Mouse (Mus musculus) MEL (cell line): Measurements from ENCODE around the gene Hnrnpu. TPM values are rescaled to one million over a fixed set of nuclear protein-coding genes. Genes with fewer than 3 reads are reported as not detected.
"Not testable (repeated sequence)": the region's sequence is repeated elsewhere in the genome, so short reads cannot be mapped to it uniquely, and the experiment has no call there.

Source experiments
- DNase-seq: peaks from one replicate; pipeline ENCODE4 v3.0.0; 2011; ENCODE audit warnings: low read depth, low spot score
- H3K27ac ChIP-seq: 2 replicates; pipeline ENCODE4 v1.5.1; 2012; ENCODE audit warnings: low read depth, mild to moderate bottlenecking, control low read depth, low read length, moderate library complexity; ENCODE audit not compliant: control insufficient read depth
- H3K27me3 ChIP-seq, 2 experiments: fragments of 150-350 bp in 1 of 2; sonication (generic) in 1 of 2; 2 replicates each; pipeline ENCODE4 v1.6.1; 2012; ENCODE audit warnings: low read length in 2 of 2, mild to moderate bottlenecking in 2 of 2, improper control_type of control experiment in 1 of 2, moderate library complexity in 1 of 2; ENCODE audit not compliant: insufficient read depth in 2 of 2, control insufficient read depth in 1 of 2
- H3K36me3 ChIP-seq, 2 experiments: 2 replicates each; pipeline ENCODE4 v1.6.1; 2012 to 2014; ENCODE audit warnings: low read length in 2 of 2, improper control_type of control experiment in 1 of 2, inconsistent platforms in 1 of 2, mild to moderate bottlenecking in 1 of 2; ENCODE audit not compliant: insufficient read depth in 2 of 2, control insufficient read depth in 1 of 2
- H3K4me1 ChIP-seq, 2 experiments: fragments of 150-350 bp in 1 of 2; sonication (generic) in 1 of 2; 2 replicates each; pipeline ENCODE4 v1.6.1; 2012; ENCODE audit warnings: low read length in 2 of 2, improper control_type of control experiment in 1 of 2, mild to moderate bottlenecking in 1 of 2; ENCODE audit not compliant: insufficient read depth in 2 of 2, control insufficient read depth in 1 of 2
- H3K4me3 ChIP-seq, 2 experiments: fragments of 150-350 bp in 1 of 2; sonication (generic) in 1 of 2; 2 replicates each; pipeline ENCODE4 v1.5.1; 2012; ENCODE audit warnings: low read depth in 2 of 2, low read length in 2 of 2, mild to moderate bottlenecking in 2 of 2, moderate library complexity in 2 of 2, control low read depth in 1 of 2, improper control_type of control experiment in 1 of 2; ENCODE audit not compliant: control insufficient read depth in 1 of 2, insufficient read depth in 1 of 2
- H3K79me2 ChIP-seq: 2 replicates; pipeline ENCODE4 v1.6.1; 2012; ENCODE audit warnings: mild to moderate bottlenecking, low read length, moderate library complexity; ENCODE audit not compliant: control insufficient read depth, poor library complexity, insufficient read depth
- H3K9ac ChIP-seq: 2 replicates; pipeline ENCODE4 v1.6.1; 2012; ENCODE audit warnings: low read depth, mild to moderate bottlenecking, control low read depth, low read length, moderate library complexity; ENCODE audit not compliant: control insufficient read depth, poor library complexity, severe bottlenecking
- H3K9me3 ChIP-seq: fragments of 150-350 bp; sonication (generic); replicated peaks from 2 replicates; pipeline ENCODE4 v1.6.1; 2012; ENCODE audit warnings: mild to moderate bottlenecking, low read length, improper control_type of control experiment, moderate library complexity; ENCODE audit not compliant: insufficient read depth
- EP300 ChIP-seq, 2 experiments: IDR thresholded peaks; 2 replicates each; pipeline ENCODE4 v1.6.1; 2011; ENCODE audit warnings: improper control_type of control experiment in 2 of 2, low read length in 2 of 2, low read depth in 1 of 2, mild to moderate bottlenecking in 1 of 2
- ETS1 ChIP-seq: IDR thresholded peaks from 2 replicates; pipeline ENCODE4 v1.6.1; 2012; ENCODE audit warnings: low read depth, mild to moderate bottlenecking, inconsistent platforms, low read length, improper control_type of control experiment, moderate library complexity
- HCFC1 ChIP-seq: IDR thresholded peaks from 2 replicates; pipeline ENCODE4 v1.6.1; 2012; ENCODE audit warnings: low read depth, mild to moderate bottlenecking, inconsistent platforms, low read length, improper control_type of control experiment, moderate library complexity
- MAX ChIP-seq: IDR thresholded peaks from 2 replicates; pipeline ENCODE4 v1.6.1; 2011; ENCODE audit warnings: low read length, improper control_type of control experiment
- MEF2A ChIP-seq: IDR thresholded peaks from 2 replicates; pipeline ENCODE4 v1.6.1; 2014; ENCODE audit warnings: low read depth, mild to moderate bottlenecking, inconsistent platforms, low read length, improper control_type of control experiment; ENCODE audit not compliant: poor library complexity, insufficient replicate concordance, severe bottlenecking; ENCODE audit errors: extremely low read depth
- NRF1 ChIP-seq: IDR thresholded peaks from 2 replicates; pipeline ENCODE4 v1.6.1; 2014; ENCODE audit warnings: low read depth, mild to moderate bottlenecking, inconsistent platforms, low read length, improper control_type of control experiment, moderate library complexity; ENCODE audit not compliant: poor library complexity, insufficient read depth, severe bottlenecking
- POLR2AphosphoS2 ChIP-seq: IDR thresholded peaks from 2 replicates; pipeline ENCODE4 v1.6.1; 2011; ENCODE audit warnings: low read length, improper control_type of control experiment
- RCOR1 ChIP-seq: IDR thresholded peaks from 2 replicates; pipeline ENCODE4 v1.6.1; 2012; ENCODE audit warnings: low read depth, mild to moderate bottlenecking, inconsistent platforms, low read length, improper control_type of control experiment
- SIN3A ChIP-seq: IDR thresholded peaks from 2 replicates; pipeline ENCODE4 v1.6.1; 2012; ENCODE audit warnings: low read length, improper control_type of control experiment, inconsistent platforms
- SMC3 ChIP-seq: IDR thresholded peaks from 2 replicates; pipeline ENCODE4 v1.6.1; 2011; ENCODE audit warnings: low read depth, low read length, improper control_type of control experiment
- TBP ChIP-seq: IDR thresholded peaks from 2 replicates; pipeline ENCODE4 v1.8.0; 2011; ENCODE audit warnings: low read depth, low read length, improper control_type of control experiment
- TCF12 ChIP-seq: IDR thresholded peaks from 2 replicates; pipeline ENCODE4 v1.6.1; 2014; ENCODE audit warnings: low read depth, mild to moderate bottlenecking, inconsistent platforms, low read length, improper control_type of control experiment, moderate library complexity
- USF1 ChIP-seq: IDR thresholded peaks from 2 replicates; pipeline ENCODE4 v1.6.1; 2014; ENCODE audit warnings: low read depth, mild to moderate bottlenecking, inconsistent platforms, low read length, improper control_type of control experiment, moderate library complexity
- ZKSCAN1 ChIP-seq: IDR thresholded peaks from 2 replicates; pipeline ENCODE4 v1.6.1; 2012; ENCODE audit warnings: low read depth, mild to moderate bottlenecking, inconsistent platforms, low read length, improper control_type of control experiment, moderate library complexity
- ZNF384 ChIP-seq: IDR thresholded peaks from 2 replicates; pipeline ENCODE4 v1.6.1; 2012; ENCODE audit warnings: low read depth, mild to moderate bottlenecking, inconsistent platforms, low read length, improper control_type of control experiment
- polyA plus RNA-seq, 2 experiments: library from polyadenylated mRNA; stranded (reverse) in 1 of 2; unstranded in 1 of 2; fragments of >175 nt in 1 of 2; fragments of >200 nt in 1 of 2; gene quantifications; 2 replicates each; pipeline versions ENCODE4 v1.2.1 to v1.2.4; 2012; ENCODE audit warnings: low replicate concordance in 2 of 2, low read depth in 1 of 2; ENCODE audit not compliant: insufficient read length in 2 of 2, insufficient read depth in 1 of 2, missing spikeins in 1 of 2
- total RNA-seq: library from RNA; depleted of rRNA; stranded (reverse); fragments of 300-350 nt; gene quantifications from 2 replicates; pipeline ENCODE4 v1.2.3, GENCODE M21; 2012

The Hnrnpu gene
- total and polyA plus RNA-seq, 3 experiments, result 373 to 2,754 (median 789) TPM

DNA sequence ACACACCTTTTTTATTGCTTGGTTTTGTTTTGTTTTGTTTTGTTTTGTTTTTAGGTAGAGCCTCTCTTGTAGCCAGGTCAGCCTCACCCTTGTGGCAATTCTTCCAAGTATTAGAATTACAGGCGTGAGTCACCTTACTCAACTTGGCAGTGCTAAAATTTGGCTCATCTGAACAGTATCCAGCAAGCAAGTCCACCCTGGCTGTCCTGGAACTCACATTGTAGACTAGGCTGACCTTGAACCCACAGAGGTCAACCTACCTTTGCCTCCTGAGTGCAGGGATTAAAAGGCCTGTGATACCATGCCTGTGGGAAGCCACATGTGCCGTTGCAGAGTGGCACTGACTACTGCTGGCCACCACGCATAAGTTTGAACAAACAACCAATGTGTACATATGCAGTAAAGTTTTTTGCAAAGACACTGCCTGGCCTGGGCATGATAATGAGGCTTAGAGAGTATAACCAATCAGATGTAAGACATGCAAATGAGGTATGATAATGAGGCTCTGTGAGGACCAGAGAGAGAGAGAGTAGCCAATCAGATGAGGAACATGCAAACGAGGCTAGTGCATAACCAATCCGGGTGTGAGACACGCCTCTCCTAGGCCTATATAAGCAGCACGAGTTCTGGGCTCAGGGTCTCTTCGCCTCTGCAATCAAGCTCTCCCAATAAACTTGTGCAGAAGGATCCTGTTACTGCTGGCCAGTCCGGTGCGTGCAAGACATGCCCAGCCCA, 6.6 kb upstream of the Hnrnpu start:
- not testable (repeated sequence) for H3K9me3 ChIP-seq, H3K27me3 ChIP-seq, H3K27ac ChIP-seq, H3K4me1 ChIP-seq, DNase-seq, H3K9ac ChIP-seq, H3K36me3 ChIP-seq, H3K4me3 ChIP-seq, H3K79me2 ChIP-seq
- peak; percentile 59; the same call in 1 of the 2 replicates for TF ChIP-seq TBP
- TF ChIP-seq, all 39 proteins: peak for 1; not testable (repeated sequence) for 38

DNA sequence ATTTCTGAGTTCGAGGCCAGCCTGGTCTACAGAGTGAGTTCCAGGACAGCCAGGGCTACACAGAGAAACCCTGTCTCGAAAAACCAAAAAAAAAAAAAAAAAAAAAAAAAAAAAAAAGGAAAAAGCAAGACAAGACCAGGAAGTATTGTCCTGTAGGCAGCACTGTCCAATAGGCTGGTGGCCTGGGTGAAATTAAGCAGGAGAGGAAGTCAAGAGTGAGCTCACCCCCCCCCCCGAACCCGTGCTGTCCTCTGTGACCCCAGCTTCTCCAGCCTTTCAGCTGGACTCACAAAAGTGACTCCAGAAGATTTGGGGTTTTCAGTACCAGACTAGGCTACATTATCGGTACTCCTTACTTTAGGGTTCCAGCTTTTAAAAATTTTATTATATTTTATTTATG, 5.0 kb upstream of the Hnrnpu start:
- Histone ChIP-seq H3K9me3 (no peaks in the 10 kb centered on the region), H3K27me3 (no peaks in the 10 kb centered on the region), H3K4me1 (peaks cover 3 to 8% of the 10 kb centered on the region in 2 experiments; a peak in 2 of 4 replicates), H3K4me3 (no peak overlapping the region), H3K27ac (no peak overlapping the region), H3K79me2 (peaks cover 7% of the 10 kb centered on the region; the same call in 1 of the 2 replicates), H3K36me3 (peaks cover 0 to 11% of the 10 kb centered on the region in 2 experiments; a peak in 2 of 4 replicates), H3K9ac (no peak overlapping the region)
- DNase-seq, result no peak
- TF ChIP-seq USF1 (no peak), RCOR1 (no peak), MAX (no peak), ZNF384 (peak; percentile 43; the same call in 1 of the 2 replicates), ZKSCAN1 (no peak)

DNA sequence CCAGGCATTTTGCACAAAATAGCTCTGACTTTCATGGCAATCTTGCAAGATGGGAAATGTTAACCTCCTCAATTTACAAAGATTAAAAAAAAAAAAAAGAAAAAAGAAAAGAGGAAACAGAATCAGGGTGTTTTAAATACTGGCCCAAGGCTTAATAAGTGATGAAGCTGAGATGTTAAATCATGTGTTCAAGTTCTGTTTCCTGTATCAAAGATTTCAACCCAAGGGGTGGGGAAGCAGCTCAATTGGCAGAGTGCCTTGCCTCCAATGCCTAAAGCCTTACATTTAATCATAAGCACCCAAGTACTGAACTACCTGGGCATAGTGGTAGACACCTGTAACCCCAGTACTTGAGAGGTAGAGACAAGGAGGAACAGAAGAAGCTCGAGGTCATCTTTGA, 4.5 kb upstream of the Hnrnpu start:
- Histone ChIP-seq H3K9ac (no peak overlapping the region), H3K4me3 (no peak overlapping the region), H3K9me3 (no peaks in the 10 kb centered on the region), H3K79me2 (peaks cover 11% of the 10 kb centered on the region), H3K27ac (no peak overlapping the region), H3K27me3 (no peaks in the 10 kb centered on the region), H3K4me1 (peaks cover 3 to 8% of the 10 kb centered on the region in 2 experiments; a peak in 2 of 4 replicates), H3K36me3 (peaks cover 0 to 11% of the 10 kb centered on the region in 2 experiments; a peak in 2 of 4 replicates)
- TF ChIP-seq MEF2A (no peak), NRF1 (no peak), ZNF384 (peak; percentile 88), TCF12 (no peak), ETS1 (no peak), TBP (no peak), SMC3 (no peak), RCOR1 (peak; percentile 94), HCFC1 (0 out of 2 replicates have a peak, but pooled peaks have one; percentile 20), EP300 (IDR thresholded peaks at IDR 0.05; ENCODE audit: low read depth in 1 of 2, low read length in 2 of 2) (peak; percentile 29 to 49; a peak in 3 of 4 replicates), USF1 (peak; percentile 24; the same call in 1 of the 2 replicates), SIN3A (no peak), POLR2AphosphoS2 (no peak)
- DNase-seq, result peak; percentile 80
